Mouse (Mus musculus): ENCODE measurements around the gene Cyp4v3. TPM values are rescaled to one million over a fixed set of nuclear protein-coding genes. Genes with fewer than 3 reads are reported as not detected.

Gene Cyp4v3
- total RNA-seq, 2 experiments from 2014 or later: 0.91 to 1.3 TPM

DNA sequence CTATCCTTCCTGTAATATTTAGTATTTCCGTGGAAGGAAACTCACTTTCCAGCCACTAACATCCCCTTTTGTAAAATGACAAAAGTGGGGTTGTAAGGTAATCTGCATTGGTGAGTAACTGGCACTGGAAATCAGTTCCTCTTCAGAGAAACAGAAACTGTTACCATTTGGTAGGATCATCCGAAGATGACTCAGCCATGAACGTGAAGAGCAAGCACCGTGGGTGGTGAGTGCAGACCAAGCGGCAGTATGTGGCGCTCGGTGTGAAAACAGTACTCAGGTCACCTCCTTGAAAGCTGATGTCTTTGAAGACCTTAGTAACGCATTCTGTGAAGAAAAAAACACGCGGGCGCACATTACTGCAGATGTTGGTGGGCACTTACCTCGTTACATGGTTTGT, 78.0 kb downstream of the Cyp4v3 start:
- ATAC-seq (replicated peaks; ENCODE audit: low FRiP score, poor library complexity, severe bottlenecking): no peak

Other genes starting within 250 kb of the Cyp4v3 start
- not detected in 2 replicates for gene F11, start 71.2 kb downstream of the Cyp4v3 start, total RNA-seq (2015; ENCODE audit: low replicate concordance)
- gene F11, start 71.2 kb downstream of the Cyp4v3 start, total RNA-seq (2017; ENCODE audit: low replicate concordance): not detected in 2 replicates
- gene Klkb1, start 38.4 kb downstream of the Cyp4v3 start, total RNA-seq (2015; ENCODE audit: low replicate concordance): not detected in 2 replicates
- gene Klkb1, start 38.4 kb downstream of the Cyp4v3 start, total RNA-seq (2017; ENCODE audit: low replicate concordance): not detected in 2 replicates
- gene Gm45753, start 24.8 kb downstream of the Cyp4v3 start, total RNA-seq (2015; ENCODE audit: low replicate concordance): not detected in 2 replicates
- 0.13 TPM in 1 of 2 replicates, not detected in the other for gene Gm45753, start 24.8 kb downstream of the Cyp4v3 start, total RNA-seq (2017; ENCODE audit: low replicate concordance)
- gene Fam149a, start 49.1 kb upstream of the Cyp4v3 start, total RNA-seq (2015; ENCODE audit: low replicate concordance): not detected in 2 replicates
- gene Fam149a, start 49.1 kb upstream of the Cyp4v3 start, total RNA-seq (2017; ENCODE audit: low replicate concordance): not detected in 2 replicates
- 4.3 TPM in 1 of 2 replicates, not detected in the other for gene Tlr3, start 77.9 kb upstream of the Cyp4v3 start, total RNA-seq (2015; ENCODE audit: low replicate concordance)
- gene Tlr3, start 77.9 kb upstream of the Cyp4v3 start, total RNA-seq (2017; ENCODE audit: low replicate concordance): 0.68 TPM in 1 of 2 replicates, not detected in the other
- 0.42 TPM in 1 of 2 replicates, not detected in the other for gene Sorbs2, start 174.6 kb upstream of the Cyp4v3 start, total RNA-seq (2015; ENCODE audit: low replicate concordance)
- 0.91 TPM in 1 of 2 replicates, not detected in the other for gene Sorbs2, start 174.6 kb upstream of the Cyp4v3 start, total RNA-seq (2017; ENCODE audit: low replicate concordance)

All from erythroid progenitor cell, adult 5-6 weeks (primary cell).